Mouse (Mus musculus): ENCODE data around the gene Cypt1. TPM values are rescaled to one million over a fixed set of nuclear protein-coding genes. Genes with fewer than 3 reads are reported as not detected.

Cypt1 gene
- polyA plus RNA-seq (2014; fragmentation: Illumina TruSeq; extraction: RNeasy Lipid Tissue Mini Kit (QIAGEN cat#74804); ENCODE audit: low read depth, low replicate concordance) = not detected

DNA sequence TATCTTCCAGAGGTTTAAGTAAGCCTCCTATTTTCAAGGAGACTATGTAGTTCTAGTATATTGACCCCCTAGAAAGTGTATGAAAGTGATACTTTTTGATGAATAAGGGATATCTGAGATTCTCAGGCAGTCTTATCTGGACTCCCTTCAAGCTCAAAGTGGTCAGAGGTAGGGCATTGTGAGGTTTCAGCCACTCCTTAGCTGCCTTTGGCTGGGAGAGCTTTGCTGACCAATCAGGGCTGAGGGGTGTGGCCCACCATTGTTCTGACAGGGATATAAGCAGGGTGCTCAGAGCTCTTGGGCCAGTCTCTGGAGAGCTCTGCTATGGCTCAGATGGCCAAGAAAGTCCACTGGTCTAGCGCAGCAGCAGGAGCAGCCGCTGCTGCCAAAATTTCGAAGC, at the start of gene Cypt1:
Gene Cypt1, plus strand, starts transcription at position 301 of the 400 bp plus-strand sequence.

Other genes starting within 250 kb of the Cypt1 start
- 3.1 TPM for gene Maoa, start 96.8 kb downstream of the Cypt1 start, polyA plus RNA-seq (2014; fragmentation: Illumina TruSeq; extraction: RNeasy Lipid Tissue Mini Kit (QIAGEN cat#74804); ENCODE audit: low read depth, low replicate concordance)

Measured in heart, adult 10 weeks (tissue).